Mouse (Mus musculus): ENCODE data around the gene Wwc1.
A peak's percentile ranks its signal among the peaks of the same experiment; 100 is the strongest.

Gene Wwc1

DNA sequence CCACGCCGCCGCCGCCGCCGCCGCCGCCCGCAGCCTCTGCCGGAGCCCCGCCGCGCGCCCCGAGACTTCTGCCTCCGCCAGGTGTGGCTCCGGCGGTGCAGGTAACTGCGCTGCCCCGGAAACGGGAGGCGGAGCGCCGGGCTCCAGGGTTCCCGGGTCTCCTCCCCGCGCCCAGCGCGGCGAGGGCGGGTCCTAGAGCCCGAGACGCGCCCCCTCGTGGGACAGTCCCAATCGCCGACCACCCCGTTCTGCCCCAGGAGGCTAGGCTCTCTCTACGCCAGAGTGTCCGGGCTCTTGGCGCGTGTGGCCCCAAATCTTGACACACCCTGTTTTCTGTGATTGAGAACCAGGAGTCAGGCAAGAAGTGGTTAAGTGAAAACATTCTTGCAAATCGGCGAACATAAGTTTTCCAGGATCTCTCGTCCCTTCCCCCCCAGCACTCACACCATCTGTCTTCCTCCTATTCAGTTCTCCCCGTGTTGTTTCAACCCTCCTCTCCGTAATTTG lies at the start of gene Wwc1:
Gene Wwc1 (minus strand): TSS at position 117 of the 507 bp plus-strand sequence.
- DNase-seq (ENCODE audit: low read depth, low spot score), result peak; percentile 37

GRCm38 (mm10) chr11:36020009-36020408 lies 39.7 kb upstream of the Wwc1 start:
- no peak for DNase-seq (ENCODE audit: low read depth, low spot score)

DNA sequence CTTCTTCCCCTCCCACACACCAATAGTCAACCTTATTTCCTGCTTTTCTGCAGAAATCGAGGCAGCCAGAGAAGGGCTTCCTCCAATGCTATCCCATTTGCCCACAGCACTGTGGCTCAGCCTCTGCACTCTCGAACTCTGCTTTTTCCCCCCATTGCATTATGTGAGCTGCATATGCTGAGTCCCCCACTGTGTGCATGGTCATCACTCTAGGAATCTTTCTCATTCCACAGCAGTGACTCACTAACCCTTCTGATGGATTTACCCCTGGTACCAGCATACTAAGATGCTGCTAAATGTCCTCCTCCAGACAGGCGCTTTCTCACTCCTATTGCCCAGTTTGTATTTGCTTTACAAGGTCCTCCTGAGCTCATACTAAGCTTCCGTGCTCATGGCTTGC lies 32.9 kb upstream of the Wwc1 start:
- DNase-seq (ENCODE audit: low read depth, low spot score), result peak; percentile 70

GRCm38 (mm10) chr11:36009281-36010208 lies 29.2 kb upstream of the Wwc1 start:
- no peak for DNase-seq (ENCODE audit: low read depth, low spot score)

GRCm38 (mm10) chr11:36002900-36003299 lies 22.6 kb upstream of the Wwc1 start:
- DNase-seq (ENCODE audit: low read depth, low spot score), result no peak

DNA sequence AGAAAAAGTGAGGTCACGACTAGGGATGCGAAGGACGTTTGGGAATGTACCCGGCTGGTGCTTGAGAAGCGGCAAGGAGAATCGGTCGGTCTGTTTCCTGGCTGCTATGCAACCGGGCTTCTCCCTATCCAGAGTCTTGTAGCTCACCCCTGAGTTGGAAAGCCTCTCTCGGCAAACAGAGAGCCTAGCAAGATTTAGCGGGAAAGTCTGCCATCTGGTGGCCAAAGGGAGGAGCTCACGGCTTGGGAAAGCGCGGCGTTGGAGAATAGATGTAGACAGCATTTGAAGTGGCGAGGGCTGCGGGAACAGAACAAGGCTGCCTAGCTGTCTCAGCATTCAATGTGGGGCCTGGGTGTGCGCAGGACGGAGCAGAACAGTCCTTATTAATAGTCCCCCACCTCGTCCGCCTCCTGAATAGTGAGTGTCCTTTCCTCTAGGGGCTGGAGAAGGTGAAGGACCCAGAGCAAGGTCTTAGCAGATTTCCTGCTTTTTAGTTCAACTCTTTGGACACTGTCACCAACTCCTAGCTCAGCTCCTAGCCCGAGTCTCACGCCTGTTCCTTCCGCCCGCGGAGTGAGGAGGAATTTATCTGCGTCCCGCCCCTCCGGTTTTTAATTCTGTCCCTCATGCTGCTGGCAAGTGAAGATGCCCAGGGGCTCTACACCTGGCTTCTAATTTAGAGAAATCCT lies 21.1 kb upstream of the Wwc1 start:
- DNase-seq (ENCODE audit: low read depth, low spot score), result peak; percentile 95

- no peak for DNase-seq (ENCODE audit: low read depth, low spot score)
These were observed 20.4 kb upstream of the Wwc1 start for GRCm38 (mm10) chr11:36000585-36001281.

- DNase-seq (ENCODE audit: low read depth, low spot score), result no peak
These were observed 19.7 kb upstream of the Wwc1 start for GRCm38 (mm10) chr11:36000038-36000437.

- peak; percentile 71 for DNase-seq (ENCODE audit: low read depth, low spot score)
These were observed 17.7 kb upstream of the Wwc1 start for GRCm38 (mm10) chr11:35998048-35998447.

DNA sequence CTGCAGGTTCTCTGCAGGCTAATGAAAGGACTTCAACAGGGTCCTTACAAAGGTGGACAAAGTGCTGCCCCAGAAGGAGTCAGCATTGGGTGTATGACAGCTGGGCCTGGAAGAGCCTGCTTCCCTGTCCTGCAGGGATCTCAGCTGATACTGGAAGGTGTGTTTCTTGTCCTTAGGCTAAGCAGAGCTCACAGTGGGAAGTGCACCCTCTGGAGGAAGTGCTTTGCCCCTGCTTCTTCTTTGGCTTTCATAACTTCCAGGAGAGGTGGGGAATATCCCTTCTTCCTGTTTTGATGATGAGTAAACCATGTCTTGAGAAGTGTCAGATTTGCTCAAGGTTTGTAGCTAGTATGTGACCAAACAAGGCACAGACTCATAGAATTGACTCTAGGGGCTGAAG lies 15.0 kb upstream of the Wwc1 start:
- no peak for DNase-seq (ENCODE audit: low read depth, low spot score)

DNA sequence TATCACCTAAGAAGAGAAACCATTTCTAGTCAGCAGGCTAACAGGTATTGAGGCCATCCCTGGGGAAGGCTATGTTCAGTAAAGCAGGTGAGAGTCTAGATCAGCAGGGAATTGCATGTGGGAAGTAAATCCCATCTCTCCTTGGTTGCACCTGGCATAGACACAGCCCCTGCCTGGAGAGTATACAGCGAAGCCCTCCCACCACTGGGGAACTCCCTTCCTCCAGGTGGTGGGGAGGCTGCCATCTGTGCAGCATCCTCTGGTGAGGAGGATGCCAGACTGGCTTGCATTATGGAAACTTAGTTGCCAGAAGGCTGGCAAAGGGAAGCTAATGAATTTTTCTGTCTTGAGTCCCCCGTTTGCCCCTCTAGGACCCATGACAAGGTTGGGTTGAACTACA lies 11.5 kb upstream of the Wwc1 start:
- no peak for DNase-seq (ENCODE audit: low read depth, low spot score)

GRCm38 (mm10) chr11:35989967-35990366 lies 9.6 kb upstream of the Wwc1 start:
- DNase-seq (ENCODE audit: low read depth, low spot score), result no peak

DNA sequence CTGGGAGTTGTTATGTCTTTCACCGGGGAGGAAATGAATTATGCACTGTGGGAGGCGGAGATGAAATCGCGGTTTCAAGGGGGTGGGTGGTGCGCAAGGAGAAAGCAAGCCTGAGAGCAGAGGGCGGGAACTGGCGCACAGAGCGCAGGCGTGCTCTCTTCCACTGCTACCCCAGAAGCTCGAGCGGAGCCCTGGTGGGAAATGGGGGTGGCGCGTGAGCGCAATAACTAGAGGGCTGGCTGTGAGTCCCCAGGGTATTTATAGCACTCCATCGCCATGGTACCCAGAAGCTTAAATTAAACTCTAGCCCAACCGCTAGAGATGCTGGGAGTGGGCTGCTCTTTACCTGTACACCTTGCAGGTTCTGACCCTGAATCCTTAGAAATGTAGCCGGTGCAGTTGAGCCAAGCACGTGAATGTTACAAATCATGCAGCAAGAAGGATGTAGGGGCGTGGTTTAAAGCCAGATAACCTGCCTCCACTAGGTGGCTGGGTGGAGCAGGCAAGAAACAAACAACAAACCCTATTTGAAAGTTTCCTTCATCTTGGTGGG lies 5.6 kb upstream of the Wwc1 start:
- DNase-seq (ENCODE audit: low read depth, low spot score), result no peak

DNA sequence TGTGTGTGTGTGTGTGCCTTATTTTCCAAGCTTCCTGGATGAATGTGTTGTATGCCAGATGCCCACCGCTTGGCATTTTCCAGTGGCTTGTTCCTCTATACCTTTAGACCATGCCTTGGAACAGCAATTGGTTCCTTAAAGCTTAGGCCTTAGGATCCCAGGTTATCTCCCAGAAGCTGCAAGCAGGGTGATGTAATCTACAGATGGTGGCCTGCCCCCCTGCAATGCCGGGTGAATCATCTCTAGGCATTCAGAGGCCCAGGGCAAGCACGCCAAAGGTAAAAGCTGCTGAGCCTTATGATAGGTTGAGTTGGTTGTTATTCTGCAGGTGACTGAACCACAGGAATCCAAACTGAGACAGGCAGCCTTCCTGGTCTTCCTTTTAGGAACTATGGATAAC lies 2.4 kb upstream of the Wwc1 start:
- DNase-seq (ENCODE audit: low read depth, low spot score), result peak; percentile 53

- no peak for DNase-seq (ENCODE audit: low read depth, low spot score)
These were observed 455 bp downstream of the Wwc1 start for GRCm38 (mm10) chr11:35979733-35980410.

- DNase-seq (ENCODE audit: low read depth, low spot score), result no peak
These were observed 1.0 kb downstream of the Wwc1 start for GRCm38 (mm10) chr11:35979266-35979732.

DNA sequence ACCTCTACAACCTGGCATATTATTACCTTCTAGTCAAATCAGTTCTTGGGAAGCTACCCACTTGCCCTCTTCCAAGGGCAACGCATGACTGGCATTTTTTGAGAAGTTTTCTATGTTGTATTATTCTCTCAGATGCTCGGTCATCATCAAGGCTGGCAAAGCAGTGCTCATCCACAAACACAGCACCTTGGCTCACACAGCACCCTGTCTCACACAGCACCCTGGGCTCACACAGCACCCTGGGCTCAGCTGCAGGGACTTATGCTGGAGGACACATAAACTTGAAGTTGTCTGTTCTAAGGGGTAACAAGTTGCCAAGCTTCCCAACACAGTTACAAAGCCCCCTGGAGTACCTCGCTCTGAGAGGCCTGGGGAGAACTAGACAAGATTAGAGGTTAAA lies 2.5 kb downstream of the Wwc1 start:
- DNase-seq (ENCODE audit: low read depth, low spot score), result no peak

- no peak for DNase-seq (ENCODE audit: low read depth, low spot score)
These were observed 3.2 kb downstream of the Wwc1 start for GRCm38 (mm10) chr11:35977096-35977495.

DNA sequence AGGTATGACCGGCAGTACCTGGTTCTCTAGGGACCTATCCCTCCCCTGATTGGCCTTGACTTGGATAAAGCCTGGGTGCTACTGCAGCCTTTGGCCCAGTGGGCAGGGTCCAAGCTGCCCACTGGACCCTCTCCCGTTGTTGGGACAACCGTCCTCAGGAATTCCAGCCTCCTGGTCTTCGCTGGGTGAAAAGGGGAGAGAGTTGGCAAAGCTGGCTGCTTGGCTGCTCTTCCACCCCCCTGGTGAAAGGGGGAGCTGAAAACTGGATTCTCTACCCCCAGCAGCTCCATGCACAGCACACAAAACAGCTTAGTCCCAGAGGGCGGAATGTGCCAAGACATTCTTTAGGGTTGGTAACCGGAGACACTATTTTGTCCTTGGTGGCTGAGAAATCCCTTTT lies 3.8 kb downstream of the Wwc1 start:
- peak; percentile 35 for DNase-seq (ENCODE audit: low read depth, low spot score)

DNA sequence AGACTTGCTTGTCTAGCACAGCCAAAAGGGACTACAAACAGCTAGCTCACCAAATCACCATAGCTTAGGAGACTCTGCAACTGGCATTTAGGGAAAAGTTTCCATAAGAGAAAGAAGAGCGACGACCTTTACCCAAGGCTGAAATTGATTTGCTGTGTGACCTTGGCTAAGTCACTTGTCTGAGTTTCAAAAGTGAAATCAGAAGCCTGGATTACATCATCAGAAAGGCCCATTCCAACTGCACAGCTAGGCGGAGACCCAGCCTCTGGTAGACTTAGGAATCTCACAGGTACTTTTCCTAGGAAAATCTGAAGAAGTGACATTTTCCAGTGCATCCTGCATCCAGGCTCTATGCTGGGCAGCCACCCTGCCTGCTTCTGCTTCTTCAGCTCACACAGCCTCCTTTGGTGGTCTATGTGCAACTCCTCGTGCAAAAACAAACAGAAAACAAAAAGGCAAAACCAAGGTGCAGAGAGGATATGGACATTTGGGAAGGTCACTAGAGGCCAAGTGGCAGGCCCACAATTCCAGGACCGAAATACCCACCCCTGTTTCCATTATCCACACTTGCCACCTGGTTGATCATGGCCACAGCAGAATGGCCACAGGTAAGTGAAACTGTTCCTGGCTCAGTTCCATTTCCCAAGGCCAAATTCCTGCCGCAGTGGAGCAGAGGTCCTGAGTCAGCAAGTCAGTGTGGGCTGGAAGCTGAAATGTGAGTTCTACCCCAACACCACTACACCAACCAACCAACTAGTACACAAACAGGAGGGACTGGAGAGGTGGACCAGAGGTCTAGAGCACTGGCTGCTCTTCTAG lies 5.5 kb downstream of the Wwc1 start:
- DNase-seq (ENCODE audit: low read depth, low spot score), result no peak

Data from 3T3-L1 (cell line).